Mouse (Mus musculus): ENCODE results near the gene Itga3.
"Not testable (repeated sequence)": the region's sequence is repeated elsewhere in the genome, so short reads cannot be mapped to it uniquely, and the experiment has no call there.

The Itga3 gene

DNA sequence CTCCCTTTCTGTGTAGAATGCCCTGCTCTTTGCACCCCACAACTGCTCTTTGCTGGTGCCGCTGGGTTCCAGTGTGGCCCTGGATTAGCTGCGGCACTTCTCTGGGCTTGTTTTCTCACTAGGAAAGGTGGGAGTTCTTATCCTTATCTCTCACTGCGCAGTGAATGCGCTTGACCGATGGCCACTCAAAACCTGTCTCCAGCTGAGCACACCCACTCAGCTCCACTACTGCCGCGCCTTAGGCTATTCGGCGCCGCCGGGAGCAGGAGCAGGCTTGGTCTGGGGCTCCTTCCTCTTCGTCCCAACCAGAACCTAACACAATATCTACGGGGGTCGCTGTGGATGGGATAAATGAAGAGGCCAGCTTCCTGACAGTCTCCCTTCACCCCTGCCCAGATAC is 43.0 kb downstream of the Itga3 start:
- no peak for DNase-seq (ENCODE audit: low spot score in 2 of 2)

DNA sequence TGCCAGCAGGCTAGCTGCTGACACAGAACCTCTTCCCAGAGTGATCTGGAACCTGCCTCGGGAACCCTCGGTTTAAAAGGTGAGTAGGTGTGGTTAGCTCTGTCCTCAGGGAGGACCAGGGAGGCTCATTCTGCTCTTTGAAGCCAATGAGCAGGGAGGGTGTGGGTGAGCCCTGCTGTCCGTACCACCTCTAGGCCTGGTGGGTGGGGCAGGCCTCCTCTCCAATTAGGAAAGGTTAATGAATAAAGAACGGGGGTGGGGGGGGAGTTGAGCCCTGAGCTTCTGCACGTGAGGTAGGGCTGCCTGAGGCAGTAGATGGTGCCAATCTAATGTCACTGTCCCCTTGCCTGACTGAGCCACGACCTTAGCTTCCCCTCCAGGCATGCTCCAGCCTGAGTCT is 43.7 kb downstream of the Itga3 start:
- DNase-seq (ENCODE audit: low spot score in 2 of 2), result no peak

DNA sequence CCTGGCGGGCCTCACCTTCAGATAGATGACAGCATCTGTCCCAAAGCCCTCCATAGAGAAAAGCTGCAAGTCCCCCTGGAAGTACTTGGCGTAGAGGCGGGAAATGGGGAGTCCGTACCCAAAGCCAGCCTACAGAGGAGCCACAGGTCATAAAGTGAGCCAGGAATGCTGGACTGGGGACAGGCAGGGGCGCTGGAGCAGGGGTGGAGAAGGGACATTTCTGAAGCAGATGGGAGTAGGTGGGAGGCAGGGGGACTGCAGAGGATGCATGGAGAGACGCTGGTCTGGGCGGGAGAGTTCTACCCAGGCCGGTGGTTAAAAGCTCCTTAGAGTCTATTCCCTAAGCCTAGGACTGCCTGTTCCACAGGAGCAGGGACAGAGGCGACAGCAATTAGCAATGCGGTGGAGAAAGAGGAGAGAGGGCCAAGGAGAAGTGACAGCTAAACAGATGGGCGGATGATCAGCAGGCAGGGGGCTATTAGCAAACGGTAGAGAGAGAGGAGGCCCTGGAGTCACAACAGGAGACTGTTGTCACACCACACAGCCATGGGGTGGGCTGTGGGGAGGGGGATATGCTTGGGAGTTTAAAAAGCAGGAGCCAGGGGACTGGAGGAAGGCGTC is 48.6 kb downstream of the Itga3 start:
- no peak for DNase-seq (ENCODE audit: low spot score in 2 of 2)

DNA sequence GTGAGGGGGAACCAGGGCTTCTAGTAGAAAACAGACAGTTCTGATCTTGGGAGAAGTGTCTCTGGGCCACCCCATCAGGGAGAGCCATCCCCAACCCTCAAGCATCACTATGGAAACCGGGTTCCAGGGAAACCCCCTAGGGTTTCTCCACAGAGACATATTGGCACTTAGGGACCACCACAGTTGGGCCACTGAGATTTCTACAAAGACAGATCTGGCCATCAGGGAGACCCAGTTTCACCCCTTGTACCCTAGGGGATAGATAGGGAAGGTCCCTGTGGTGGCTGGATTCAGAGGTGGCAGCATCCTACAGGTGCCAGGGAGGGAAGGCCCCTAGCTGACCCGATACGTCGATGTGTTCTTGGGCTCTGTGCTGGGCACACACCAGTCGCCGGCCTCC is 49.8 kb downstream of the Itga3 start:
- DNase-seq (ENCODE audit: low spot score in 2 of 2), result no peak

GRCm38 (mm10) chr11:95026090-95026542 is 50.5 kb downstream of the Itga3 start:
- DNase-seq (ENCODE audit: low spot score in 2 of 2), result no peak

GRCm38 (mm10) chr11:95025227-95026012 is 51.2 kb downstream of the Itga3 start:
- no peak for DNase-seq (ENCODE audit: low spot score in 2 of 2)

DNA sequence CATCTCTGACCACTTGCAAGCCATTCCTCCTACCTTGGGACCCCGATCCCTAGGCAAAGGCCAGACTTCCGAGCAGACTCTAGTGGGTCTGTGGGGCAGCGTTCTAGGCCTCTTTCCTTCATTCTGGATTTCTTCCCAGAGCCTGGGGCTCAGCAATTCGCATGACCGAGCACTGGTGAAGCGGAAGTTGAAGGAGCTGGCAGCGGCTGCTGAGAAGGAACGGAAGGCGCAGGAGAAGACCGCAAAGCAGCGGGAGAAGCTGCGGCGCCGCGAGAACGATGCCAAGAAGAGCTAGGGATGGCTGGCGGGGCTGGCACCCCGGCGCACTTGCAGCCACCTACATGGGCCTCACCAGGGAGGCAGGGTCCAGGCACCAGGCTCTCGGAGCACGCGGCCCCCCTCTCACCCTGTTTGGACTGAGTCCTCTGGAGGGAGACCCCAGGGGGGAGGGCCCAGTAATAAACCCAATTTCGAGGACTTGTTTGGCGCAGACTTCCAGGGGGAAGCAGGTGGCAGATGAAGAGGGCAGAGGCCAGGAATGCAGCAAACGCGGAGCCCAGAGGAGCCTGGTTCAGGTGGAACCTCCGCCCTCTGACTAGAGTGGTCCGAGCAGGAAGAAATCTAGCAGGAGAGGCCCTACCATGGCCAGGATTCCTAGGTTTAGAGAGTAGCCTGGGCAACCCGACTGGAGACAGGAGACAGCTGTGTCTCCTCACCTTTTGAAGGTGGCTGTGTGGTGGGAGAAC is 52.0 kb downstream of the Itga3 start:
- DNase-seq (ENCODE audit: low spot score in 2 of 2), result no peak

DNA sequence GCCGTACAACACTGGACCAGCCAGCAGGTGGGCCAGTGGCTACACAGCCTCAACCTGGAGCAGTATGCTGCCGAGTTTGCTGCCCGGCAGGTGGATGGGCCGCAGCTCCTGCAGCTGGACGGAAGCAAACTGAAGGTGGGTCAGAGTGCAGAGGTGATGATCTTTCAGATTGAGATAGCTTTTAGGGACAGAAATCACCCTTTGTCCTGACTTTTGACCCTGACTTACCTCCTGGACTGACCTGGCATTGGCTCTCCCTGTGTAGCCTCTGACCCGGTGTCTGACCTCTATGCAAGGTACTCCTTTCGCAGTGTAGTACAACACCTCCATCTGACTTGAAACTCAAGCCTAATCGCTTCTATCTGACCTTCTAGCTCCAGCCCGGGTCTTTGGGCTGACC is 53.1 kb downstream of the Itga3 start:
- DNase-seq (ENCODE audit: low spot score in 2 of 2), result no peak

GRCm38 (mm10) chr11:95022237-95022992 is 54.2 kb downstream of the Itga3 start:
- DNase-seq (ENCODE audit: low spot score in 2 of 2), result no peak

- no peak for DNase-seq (ENCODE audit: low spot score in 2 of 2)
Measured at GRCm38 (mm10) chr11:95015484-95015883, 61.1 kb downstream of the Itga3 start.

DNA sequence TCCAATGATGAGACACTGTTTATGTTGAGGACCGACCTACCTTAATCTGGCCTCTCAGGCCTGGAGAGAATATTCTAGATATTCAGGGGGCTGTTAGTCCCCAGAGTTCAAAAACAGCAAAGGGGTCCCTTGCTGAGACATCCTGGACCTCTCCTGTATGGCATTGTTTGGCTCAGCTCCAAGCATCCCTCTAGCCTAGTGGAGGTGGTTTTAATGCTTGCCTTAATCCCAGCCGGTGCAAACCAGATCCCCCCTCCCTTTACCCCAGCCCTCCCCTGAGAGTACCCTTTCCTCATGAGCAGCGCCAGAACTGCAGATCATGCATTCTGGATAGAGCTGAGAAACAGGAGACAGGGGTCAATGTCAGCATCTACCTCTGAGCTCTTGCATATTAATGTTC is 64.1 kb downstream of the Itga3 start:
- no peak for DNase-seq (ENCODE audit: low spot score in 2 of 2)

GRCm38 (mm10) chr11:95012075-95012474 is 64.5 kb downstream of the Itga3 start:
- DNase-seq (ENCODE audit: low spot score in 2 of 2), result no peak

- no peak for DNase-seq (ENCODE audit: low spot score in 2 of 2)
Measured at GRCm38 (mm10) chr11:95011416-95011815, 65.2 kb downstream of the Itga3 start.

DNA sequence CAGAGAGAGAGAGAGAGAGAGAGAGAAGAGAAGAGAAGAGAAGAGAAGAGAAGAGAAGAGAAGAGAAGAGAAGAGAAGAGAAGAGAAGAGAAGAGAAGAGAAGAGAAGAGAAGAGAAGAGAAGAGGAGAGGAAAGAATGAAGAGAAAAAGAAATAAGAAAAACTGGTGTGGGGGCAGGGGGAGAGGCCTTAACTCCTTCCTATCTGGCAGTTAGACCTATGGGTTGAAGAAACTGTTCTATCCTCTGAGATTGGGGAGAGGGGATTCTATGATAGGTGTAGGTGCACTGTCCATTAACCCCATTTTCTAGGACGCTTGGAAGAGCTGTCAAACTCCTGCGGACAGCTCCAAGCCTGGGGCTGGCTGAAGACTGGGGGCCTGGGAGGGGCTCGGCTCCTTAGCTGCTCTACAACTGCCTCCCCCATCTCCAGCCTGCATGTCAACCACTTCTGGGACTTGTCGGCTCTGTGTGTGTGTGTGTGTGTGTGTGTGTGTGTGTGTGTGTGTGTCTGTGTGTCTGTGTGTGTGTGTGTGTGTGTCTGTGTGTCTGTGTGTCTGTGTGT is 65.7 kb downstream of the Itga3 start:
- DNase-seq (ENCODE audit: low spot score in 2 of 2), result not testable (repeated sequence)

GRCm38 (mm10) chr11:95010141-95010739 is 66.4 kb downstream of the Itga3 start:
- no peak for DNase-seq (ENCODE audit: low spot score in 2 of 2)

DNA sequence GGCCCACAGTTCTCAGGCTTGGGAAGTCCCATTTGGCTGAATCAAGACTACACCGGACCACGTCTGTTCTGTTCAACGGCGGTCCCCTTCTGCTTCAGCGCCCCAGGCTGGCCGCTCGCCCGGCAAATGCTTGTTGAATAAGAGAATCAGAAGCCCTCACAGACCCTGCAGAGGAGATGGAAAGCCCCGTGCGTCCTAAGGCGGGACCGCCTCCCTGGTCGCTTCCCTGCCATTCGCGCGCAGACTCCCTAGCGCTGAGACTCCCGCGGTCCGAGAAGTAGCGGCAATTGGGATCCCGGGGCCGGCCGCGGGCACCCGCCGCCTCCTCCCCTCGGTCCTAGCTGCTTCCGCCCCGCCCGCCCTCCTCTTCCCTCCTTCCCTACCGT is 67.0 kb downstream of the Itga3 start, which contains the start of gene Samd14:
Samd14 (plus strand) TSS at position 251 of the 386 bp plus-strand sequence.
- DNase-seq (ENCODE audit: low spot score in 2 of 2), result peak; percentile 72 to 75

GRCm38 (mm10) chr11:95008661-95009628 is 67.7 kb downstream of the Itga3 start:
- peak in 1 of 2 experiments; percentile 55 for DNase-seq (ENCODE audit: low spot score in 2 of 2)

- no peak for DNase-seq (ENCODE audit: low spot score in 2 of 2)
Measured at GRCm38 (mm10) chr11:95007418-95007817, 69.2 kb downstream of the Itga3 start.

DNA sequence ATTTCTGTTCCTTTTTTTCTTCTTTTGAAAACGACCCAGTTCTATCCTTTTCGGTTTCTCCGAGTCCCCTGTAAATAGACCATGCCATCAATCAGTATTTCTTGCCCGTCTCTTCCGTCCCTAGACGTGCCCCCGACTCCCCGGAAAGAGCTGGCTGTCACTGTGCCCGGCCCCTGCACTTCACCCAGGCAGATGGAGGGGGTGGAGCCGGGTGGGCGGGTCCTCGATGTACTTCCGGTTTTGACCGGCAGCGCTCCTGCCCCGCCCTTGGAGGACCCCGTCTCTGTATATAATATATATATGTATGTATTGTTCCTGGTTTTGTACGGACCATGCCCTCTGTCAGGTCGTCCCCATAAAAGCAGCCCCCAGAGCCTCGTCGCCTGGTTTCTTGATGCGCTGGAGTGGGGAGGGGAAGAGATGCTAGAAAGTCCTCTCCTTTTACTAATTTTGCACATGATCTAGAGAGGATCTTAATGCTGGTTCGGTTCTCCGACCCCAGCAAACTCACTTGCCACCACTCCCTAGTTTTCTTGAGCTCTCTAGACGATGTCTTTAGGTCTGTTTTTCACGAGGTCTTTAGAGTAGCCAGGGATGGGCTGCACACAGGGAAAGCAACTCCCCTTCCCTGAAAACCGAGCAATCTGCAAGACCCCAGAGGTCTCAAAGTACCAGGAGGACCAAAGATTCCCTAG is 69.9 kb downstream of the Itga3 start:
- DNase-seq (ENCODE audit: low spot score in 2 of 2), result peak; percentile 77 to 81

All from urinary bladder, postnatal 4 days (tissue).